Mouse (Mus musculus) neural tube, embryonic 10.5 days (tissue): Measurements from ENCODE around the gene Dpyd.

Experiments used
- DNase-seq: peaks from one replicate; pipeline ENCODE4 v3.0.0-alpha.2; 2017; ENCODE audit warnings: low spot score; ENCODE audit errors: extremely low spot score

Gene Dpyd

GRCm38 (mm10) chr3:119095223-119095886 lies 533.4 kb downstream of the Dpyd start:
- DNase-seq = peak; percentile 30

GRCm38 (mm10) chr3:119126003-119126402 lies 564.1 kb downstream of the Dpyd start:
- DNase-seq = no peak

- DNase-seq = no peak
These were observed 566.1 kb downstream of the Dpyd start for GRCm38 (mm10) chr3:119128076-119128475.

GRCm38 (mm10) chr3:119143034-119143433 lies 581.1 kb downstream of the Dpyd start:
- no peak for DNase-seq

- DNase-seq = no peak
These were observed 582.9 kb downstream of the Dpyd start for GRCm38 (mm10) chr3:119144788-119145187.

- DNase-seq = peak; percentile 44
These were observed 592.9 kb downstream of the Dpyd start for GRCm38 (mm10) chr3:119154604-119155444.

GRCm38 (mm10) chr3:119158670-119159069 lies 596.7 kb downstream of the Dpyd start:
- DNase-seq = no peak

GRCm38 (mm10) chr3:119165691-119166090 lies 603.8 kb downstream of the Dpyd start:
- DNase-seq = no peak

GRCm38 (mm10) chr3:119168166-119168565 lies 606.2 kb downstream of the Dpyd start:
- no peak for DNase-seq

GRCm38 (mm10) chr3:119168661-119169060 lies 606.7 kb downstream of the Dpyd start:
- DNase-seq = no peak

- DNase-seq = no peak
These were observed 621.3 kb downstream of the Dpyd start for GRCm38 (mm10) chr3:119183261-119183660.

- no peak for DNase-seq
These were observed 632.1 kb downstream of the Dpyd start for GRCm38 (mm10) chr3:119194071-119194470.

GRCm38 (mm10) chr3:119195613-119196012 lies 633.7 kb downstream of the Dpyd start:
- DNase-seq = no peak

GRCm38 (mm10) chr3:119220763-119221412 lies 659.0 kb downstream of the Dpyd start:
- DNase-seq = no peak

- no peak for DNase-seq
These were observed 681.3 kb downstream of the Dpyd start for GRCm38 (mm10) chr3:119243181-119243580.

GRCm38 (mm10) chr3:119256516-119256915 lies 694.6 kb downstream of the Dpyd start:
- peak; percentile 15 for DNase-seq

GRCm38 (mm10) chr3:119275241-119275640 lies 713.3 kb downstream of the Dpyd start:
- DNase-seq = no peak

- DNase-seq = no peak
These were observed 718.7 kb downstream of the Dpyd start for GRCm38 (mm10) chr3:119280671-119281070.

GRCm38 (mm10) chr3:119314693-119315092 lies 752.8 kb downstream of the Dpyd start:
- DNase-seq = no peak

- no peak for DNase-seq
These were observed 767.1 kb downstream of the Dpyd start for GRCm38 (mm10) chr3:119329063-119329462.

- no peak for DNase-seq
These were observed 771.7 kb downstream of the Dpyd start for GRCm38 (mm10) chr3:119333335-119334305.
